Mouse (Mus musculus) adrenal gland, postnatal 10 days (tissue): ENCODE data around the gene Xndc1. TPM values are rescaled to one million over a fixed set of nuclear protein-coding genes. Genes with fewer than 3 reads are reported as not detected.

Experiments used
- DNase-seq: peaks from one replicate; pipeline ENCODE4 v3.0.0; 2021; ENCODE audit warnings: mixed read lengths
- total RNA-seq, 2 experiments: library from RNA; stranded (reverse); gene quantifications; 2 replicates each; pipeline ENCODE4 v1.2.3; 2021

Gene Xndc1
- total RNA-seq, 2 experiments from 2014 or later, result 12.6 to 19.0 TPM

GRCm38 (mm10) chr7:102081784-102082183 is 16.5 kb downstream of the Xndc1 start:
- no peak for DNase-seq

- no peak for DNase-seq
Observed at GRCm38 (mm10) chr7:102082816-102083215, 17.5 kb downstream of the Xndc1 start, which contains the start of gene Trpc2. Gene Trpc2, plus strand, starts transcription at chr7:102083116.

DNA sequence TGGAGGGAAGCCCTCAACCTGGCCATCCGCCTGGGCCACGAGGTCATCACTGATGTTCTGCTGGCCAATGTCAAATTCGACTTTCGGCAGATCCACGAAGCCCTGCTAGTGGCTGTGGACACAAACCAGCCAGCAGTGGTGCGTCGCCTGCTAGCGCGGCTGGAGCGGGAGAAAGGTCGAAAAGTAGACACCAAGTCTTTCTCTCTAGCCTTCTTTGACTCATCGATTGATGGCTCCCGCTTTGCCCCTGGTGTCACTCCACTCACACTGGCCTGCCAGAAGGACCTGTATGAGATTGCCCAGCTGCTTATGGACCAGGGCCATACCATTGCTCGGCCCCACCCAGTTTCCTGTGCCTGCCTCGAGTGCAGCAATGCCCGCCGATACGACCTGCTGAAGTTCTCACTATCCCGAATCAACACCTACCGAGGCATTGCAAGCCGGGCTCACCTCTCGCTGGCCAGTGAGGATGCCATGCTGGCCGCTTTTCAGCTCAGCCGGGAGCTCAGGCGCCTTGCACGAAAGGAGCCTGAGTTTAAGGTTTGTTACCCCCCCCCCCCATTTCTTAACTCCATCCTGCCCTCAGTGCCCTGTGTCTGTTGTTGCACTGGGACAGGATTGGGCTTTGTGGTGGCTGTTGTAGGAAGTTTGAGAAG is 18.9 kb downstream of the Xndc1 start:
- DNase-seq, result no peak

GRCm38 (mm10) chr7:102087336-102087735 is 22.0 kb downstream of the Xndc1 start:
- no peak for DNase-seq

GRCm38 (mm10) chr7:102099760-102100661 is 34.7 kb downstream of the Xndc1 start:
- no peak for DNase-seq

DNA sequence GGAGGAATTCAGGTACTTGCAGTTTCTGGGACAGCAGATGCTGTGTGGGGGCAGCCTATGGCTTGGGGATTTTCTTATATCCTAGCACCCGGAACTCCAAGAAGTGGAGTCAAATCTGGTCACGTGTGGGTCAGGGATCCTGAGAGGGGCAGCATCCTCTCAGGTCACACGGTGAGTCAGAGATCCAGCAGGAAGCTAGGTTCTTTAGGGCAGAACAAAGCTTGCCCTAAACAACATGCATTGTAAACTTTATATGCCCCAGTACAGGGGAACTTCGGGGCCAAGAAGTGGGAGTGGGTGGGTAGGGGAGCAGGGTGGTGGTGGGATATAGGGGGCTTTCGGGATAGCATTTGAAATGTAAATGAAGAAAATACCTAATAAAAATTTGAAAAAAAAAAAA is 35.6 kb downstream of the Xndc1 start:
- no peak for DNase-seq

DNA sequence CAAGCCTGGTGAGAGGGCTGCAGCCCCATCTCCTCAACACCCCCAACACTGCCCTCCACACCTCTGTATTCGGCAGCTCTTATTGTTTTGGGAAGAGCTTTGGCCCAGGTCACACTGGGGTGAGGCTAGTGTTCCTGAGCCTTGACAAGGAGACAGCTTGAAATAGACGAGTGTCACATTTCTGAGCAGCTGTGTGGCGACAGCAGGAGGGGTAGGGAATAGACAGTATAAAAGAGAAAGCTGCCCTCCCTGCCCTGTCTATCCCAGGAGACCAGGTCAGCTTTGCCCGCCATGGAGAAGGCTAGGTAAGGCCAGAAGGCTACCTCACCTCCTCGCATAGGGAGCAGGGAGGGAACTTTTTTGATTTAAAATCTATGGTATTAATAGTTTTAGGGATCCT is 36.2 kb downstream of the Xndc1 start, which contains the start of gene Art1:
Gene Art1 (plus strand): TSS at position 257 of the 400 bp plus-strand sequence.
- DNase-seq, result no peak

DNA sequence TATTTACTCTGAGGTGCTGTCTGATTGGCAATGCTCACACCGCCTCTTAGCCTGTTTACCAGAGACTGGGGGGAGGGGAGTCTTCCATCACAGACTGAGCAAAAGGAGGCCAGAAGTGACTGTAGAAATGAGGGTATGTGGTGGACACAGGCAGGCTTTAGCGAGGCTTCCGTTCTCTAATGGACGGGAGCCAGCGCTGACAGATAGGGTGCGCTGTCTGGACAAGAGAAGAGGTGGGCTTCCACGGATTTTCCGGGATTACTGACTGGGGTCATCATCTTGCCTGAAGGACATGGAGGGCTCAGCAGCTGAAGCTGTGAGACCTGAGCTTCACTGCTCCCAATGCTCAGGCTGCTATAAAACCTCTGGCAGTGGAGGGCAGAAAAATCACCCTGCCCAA is 36.9 kb downstream of the Xndc1 start:
- DNase-seq, result no peak

DNA sequence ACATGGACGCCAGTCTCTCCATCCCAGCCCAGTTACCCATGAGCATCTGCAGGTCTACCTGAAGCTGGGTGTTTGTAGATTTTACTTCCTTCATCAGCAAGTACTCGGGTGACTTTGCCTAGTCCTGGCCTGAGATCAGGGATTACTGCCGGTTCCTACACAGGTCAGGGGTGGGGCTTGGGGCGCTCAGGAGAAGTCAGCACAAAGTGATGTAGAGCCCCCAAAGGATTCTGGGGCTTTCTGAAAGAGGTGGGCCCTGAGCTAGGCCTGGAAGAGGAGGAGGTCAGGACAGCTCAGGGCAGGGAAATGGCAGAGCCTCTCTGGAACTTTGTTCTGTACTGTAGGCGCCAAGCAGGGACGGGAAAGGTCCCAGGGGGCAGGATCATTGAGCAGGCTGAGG is 37.4 kb downstream of the Xndc1 start:
- peak; percentile 42 for DNase-seq

- no peak for DNase-seq
Observed at GRCm38 (mm10) chr7:102103555-102103954, 38.2 kb downstream of the Xndc1 start.

DNA sequence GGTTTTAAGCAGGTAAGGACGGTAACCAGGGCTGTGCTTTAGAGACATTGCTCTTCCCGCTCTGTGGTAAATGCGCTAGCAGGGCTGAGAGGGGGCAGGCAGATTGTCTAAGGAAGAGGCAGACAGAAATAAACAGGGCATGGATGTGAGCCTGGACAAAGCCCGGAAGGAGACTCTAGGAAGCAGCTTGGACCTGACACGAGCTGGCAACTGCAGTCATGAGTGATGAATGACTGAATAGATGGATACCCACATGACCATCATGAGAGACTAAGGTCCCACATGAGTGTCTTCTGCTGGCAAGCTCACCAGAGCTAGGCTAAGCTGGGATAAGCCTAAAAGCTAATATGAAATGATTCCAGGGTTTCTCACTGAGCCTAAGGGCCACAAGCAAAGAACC is 38.8 kb downstream of the Xndc1 start:
- DNase-seq, result no peak

GRCm38 (mm10) chr7:102106700-102107141 is 41.4 kb downstream of the Xndc1 start:
- peak; percentile 42 for DNase-seq

- no peak for DNase-seq
Observed at GRCm38 (mm10) chr7:102108206-102108605, 42.9 kb downstream of the Xndc1 start.

DNA sequence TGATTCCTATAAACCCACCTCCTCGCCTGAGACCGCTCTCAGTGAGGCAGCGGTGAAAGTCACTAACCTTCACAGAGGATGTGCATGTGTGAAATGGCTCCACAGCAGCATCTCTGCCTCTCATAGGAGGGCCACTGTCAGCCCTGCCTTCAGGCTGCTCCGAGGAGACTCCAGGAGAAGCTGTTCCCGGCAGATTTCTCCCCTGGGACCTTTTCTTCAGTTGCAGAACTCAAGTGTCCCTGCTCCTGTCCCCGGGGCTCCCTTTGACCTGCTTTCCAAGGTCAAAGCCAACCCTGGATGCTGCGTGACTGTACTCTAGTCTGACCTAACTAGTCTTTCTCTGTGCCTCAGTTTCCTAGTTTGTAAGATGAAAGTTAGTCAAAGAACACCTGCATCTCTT is 43.9 kb downstream of the Xndc1 start, which contains the start of gene Art5:
Gene Art5 (minus strand): TSS at position 319 of the 400 bp plus-strand sequence.
- DNase-seq, result no peak

DNA sequence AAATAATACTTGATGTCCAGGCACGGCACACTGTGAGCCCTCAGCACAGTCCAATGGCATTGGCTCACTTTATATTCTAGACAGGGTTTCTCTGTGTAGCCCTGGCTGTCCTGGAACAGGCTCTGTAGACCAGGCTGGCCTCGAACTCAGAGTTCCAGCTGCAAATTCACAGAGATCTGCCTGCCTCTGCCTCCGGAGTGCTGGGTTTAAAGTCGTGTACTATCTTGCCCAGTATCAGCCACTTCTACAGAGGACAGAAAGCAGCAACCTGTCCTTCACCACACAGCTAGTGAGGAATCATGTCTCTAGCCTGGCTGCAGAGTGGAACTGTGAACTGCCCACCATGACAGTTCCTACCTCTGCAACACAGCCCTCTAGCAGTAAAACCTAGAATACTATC is 44.4 kb downstream of the Xndc1 start:
- DNase-seq, result no peak

- DNase-seq, result no peak
Observed at GRCm38 (mm10) chr7:102113151-102113729, 47.9 kb downstream of the Xndc1 start.

- no peak for DNase-seq
Observed at GRCm38 (mm10) chr7:102116579-102117331, 51.4 kb downstream of the Xndc1 start, which contains the start of gene Chrna10. Gene Chrna10, minus strand, starts transcription at chr7:102116828.

GRCm38 (mm10) chr7:102117382-102117781 is 52.1 kb downstream of the Xndc1 start:
- no peak for DNase-seq

DNA sequence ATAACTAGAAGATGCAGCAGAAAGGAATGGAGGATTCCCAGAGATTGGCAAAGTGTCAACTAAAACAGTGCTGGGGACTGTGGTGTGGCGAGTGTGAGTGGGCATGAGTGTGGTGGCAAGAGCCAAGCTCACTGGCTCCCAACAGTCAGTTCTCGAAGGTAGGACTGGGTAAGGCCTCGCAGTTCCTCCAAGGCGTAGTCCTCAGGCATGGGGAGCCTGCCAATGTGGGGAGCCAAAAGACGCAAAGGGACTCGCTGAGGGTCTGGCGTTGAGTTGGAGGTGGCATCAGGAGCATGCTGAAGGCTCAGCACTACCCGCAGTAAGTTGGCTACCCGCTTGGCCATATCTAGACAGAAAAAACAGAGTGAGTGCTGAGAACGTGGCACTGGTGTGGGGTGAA is 55.0 kb downstream of the Xndc1 start:
- no peak for DNase-seq

DNA sequence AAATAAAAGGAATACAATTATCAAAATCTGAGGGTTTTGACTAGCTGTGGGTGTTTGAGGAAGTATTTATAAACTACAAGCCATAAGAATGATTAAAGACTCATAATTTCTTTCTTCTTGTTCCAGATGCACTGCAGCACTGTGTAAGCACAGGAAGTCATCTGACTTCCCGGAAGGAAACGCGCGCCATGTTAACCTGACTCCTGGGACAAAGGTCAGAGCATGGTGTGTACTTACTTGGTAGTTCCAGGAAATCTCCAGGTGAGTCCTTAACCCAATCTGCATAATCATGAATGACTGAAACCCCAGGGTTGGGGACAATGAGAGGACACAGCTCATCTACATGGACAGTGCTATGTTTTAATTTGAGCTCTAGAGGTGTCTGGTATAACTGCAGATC is 67.1 kb downstream of the Xndc1 start:
- no peak for DNase-seq
